Comparison of ENCODE assay signal across 8 mouse cellular contexts in genomic region chr10:76237341-76238225, GRCm38 (mm10). TPM values are rescaled to one million over a fixed set of nuclear protein-coding genes. Genes with fewer than 3 reads are reported as not detected.
A peak's percentile ranks its signal among the peaks of the same experiment; 100 is the strongest.
DNase-seq lines count a peak whose midpoint lies in the region; ATAC-seq and TF ChIP-seq lines count a peak whose summit lies in the region.

Gene Prmt2, minus strand, starts transcription at chr10:76237865.

- peak; percentile 90 for DNase-seq in G1E (ENCODE audit: low spot score)
- peak; percentile 85 to 91 for DNase-seq in cerebellum, adult 18-20 months
- peak; percentile 87 to 93 for DNase-seq in heart, postnatal 36 days
- peak; percentile 88 to 91 for DNase-seq in layer of hippocampus, adult 2 months (ENCODE audit: low spot score in 2 of 2)
- DNase-seq in lung, embryonic 14.5 days, result peak; percentile 97
- DNase-seq in thymus, adult 2 months, result peak; percentile 88

- WGBS in forebrain, embryonic 16.5 days, result under 1% methylated on average over 45 of the region's 47 CpGs
- 1% methylated on average over 47 of the region's 47 CpGs for WGBS in lung, embryonic 14.5 days
- under 1% methylated on average over 47 of the region's 47 CpGs for WGBS in olfactory bulb, adult 2 months
- 2% methylated on average over 47 of the region's 47 CpGs for WGBS in thymus, adult 2 months

- no peaks in the 10 kb centered on the region for H3K27me3 ChIP-seq in G1E (ENCODE audit: insufficient read depth, low read length)
- no peaks in the 10 kb centered on the region for H3K27me3 ChIP-seq in forebrain, embryonic 16.5 days (replicated peaks; ENCODE audit: control insufficient read depth, insufficient read depth, low read length)
- H3K27me3 ChIP-seq in lung, embryonic 14.5 days (ENCODE audit: insufficient read depth, low read length), result no peaks in the 10 kb centered on the region
- no peaks in the 10 kb centered on the region for H3K27me3 ChIP-seq in thymus, adult 2 months (ENCODE audit: control insufficient read depth, insufficient read depth, low read length)

- peak within 1 kb of the TSS; percentile 77 for H3K4me3 ChIP-seq in G1E (ENCODE audit: low read depth, low read length)
- peak within 1 kb of the TSS; percentile 85 for H3K4me3 ChIP-seq in forebrain, embryonic 16.5 days (replicated peaks; ENCODE audit: low read length)
- H3K4me3 ChIP-seq in layer of hippocampus, adult 2 months, result peak within 1 kb of the TSS; percentile 99
- H3K4me3 ChIP-seq in lung, embryonic 14.5 days (ENCODE audit: low read depth, low read length), result peak within 1 kb of the TSS; percentile 74
- H3K4me3 ChIP-seq in olfactory bulb, adult 2 months (ENCODE audit: insufficient read depth, low read depth, low read length), result peak within 1 kb of the TSS; percentile 93
- peak within 1 kb of the TSS; percentile 81 for H3K4me3 ChIP-seq in thymus, adult 2 months (ENCODE audit: control insufficient read depth, insufficient read depth, low read length)

- H3K4me2 ChIP-seq in forebrain, embryonic 16.5 days (ENCODE audit: low read length), result peak within 1 kb of the TSS; percentile 57
- H3K4me2 ChIP-seq in lung, embryonic 14.5 days, result peak within 1 kb of the TSS; percentile 80

- TF ChIP-seq CTCF in G1E (IDR thresholded peaks at IDR 0.05; ENCODE audit: low read depth, low read length), result no peak
- peak; percentile 57 for TF ChIP-seq CTCF in layer of hippocampus, adult 2 months (conservative IDR thresholded peaks at IDR 0.05)
- peak; percentile 41 for TF ChIP-seq CTCF in lung, embryonic 14.5 days (IDR thresholded peaks at IDR 0.05; ENCODE audit: low read depth)
- TF ChIP-seq CTCF in olfactory bulb, adult 2 months (IDR thresholded peaks at IDR 0.05; ENCODE audit: insufficient read depth, low read depth, low read length), result no peak
- peak; percentile 57; the same call in 1 of the 2 replicates for TF ChIP-seq CTCF in thymus, adult 2 months (IDR thresholded peaks at IDR 0.05; ENCODE audit: borderline replicate concordance, control insufficient read depth, extremely low read depth, insufficient read depth, low read length, poor library complexity)

- H3K9ac ChIP-seq in forebrain, embryonic 16.5 days (replicated peaks; ENCODE audit: low read depth, low read length), result peak within 1 kb of the TSS; percentile 95
- H3K9ac ChIP-seq in lung, embryonic 14.5 days, result peak within 1 kb of the TSS; percentile 65

- peak; percentile 90 for ATAC-seq in G1E (ENCODE audit: extremely low read depth, insufficient number of reproducible peaks, low FRiP score, poor library complexity, severe bottlenecking)
- ATAC-seq in forebrain, embryonic 16.5 days, result peak; percentile 98
- ATAC-seq in lung, embryonic 14.5 days (ENCODE audit: insufficient read depth), result peak; percentile 98

- intact Hi-C loops in heart, postnatal 36 days (cut with DNase I), result no loop called here

- TF ChIP-seq POLR2A in olfactory bulb, adult 2 months (IDR thresholded peaks at IDR 0.05; ENCODE audit: insufficient read depth, low read depth, low read length), result peak; percentile 64; the same call in 1 of the 2 replicates
- no peak; the same call in 1 of the 2 replicates for TF ChIP-seq POLR2A in thymus, adult 2 months (IDR thresholded peaks at IDR 0.05; ENCODE audit: control insufficient read depth, extremely low read depth, insufficient read depth, low read length, poor library complexity)

- peak within 1 kb of the TSS; percentile 86 for H3K27ac ChIP-seq in forebrain, embryonic 16.5 days (ENCODE audit: low read length)
- H3K27ac ChIP-seq in layer of hippocampus, adult 2 months, result peak within 1 kb of the TSS; percentile 87
- H3K27ac ChIP-seq in lung, embryonic 14.5 days (ENCODE audit: low read depth), result peak within 1 kb of the TSS; percentile 90
- H3K27ac ChIP-seq in olfactory bulb, adult 2 months (ENCODE audit: insufficient read depth, low read depth, low read length), result peak within 1 kb of the TSS; percentile 16; the same call in 1 of the 2 replicates
- H3K27ac ChIP-seq in thymus, adult 2 months (ENCODE audit: control insufficient read depth, insufficient read depth, low read length), result 0 out of 2 replicates have a peak within 1 kb of the TSS, but pooled peaks have one; percentile 12

- H3K9me3 ChIP-seq in G1E (replicated peaks), result no peaks in the 10 kb centered on the region
- H3K9me3 ChIP-seq in forebrain, embryonic 16.5 days (ENCODE audit: control insufficient read depth, low read length), result no peaks in the 10 kb centered on the region
- H3K9me3 ChIP-seq in lung, embryonic 14.5 days (ENCODE audit: low read depth, low read length), result no peaks in the 10 kb centered on the region

- H3K36me3 ChIP-seq in G1E (replicated peaks), result no peaks in the 10 kb centered on the region
- no peaks in the 10 kb centered on the region; the same call in 1 of the 2 replicates for H3K36me3 ChIP-seq in forebrain, embryonic 16.5 days (ENCODE audit: control insufficient read depth, insufficient read depth)
- no peaks in the 10 kb centered on the region for H3K36me3 ChIP-seq in lung, embryonic 14.5 days (ENCODE audit: insufficient read depth)
- H3K36me3 ChIP-seq in thymus, adult 2 months (ENCODE audit: control insufficient read depth, insufficient read depth, low read length), result no peaks in the 10 kb centered on the region

- peaks cover 14% of the 10 kb centered on the region for H3K4me1 ChIP-seq in G1E (ENCODE audit: insufficient read depth, low read depth, low read length)
- peaks cover 17% of the 10 kb centered on the region for H3K4me1 ChIP-seq in forebrain, embryonic 16.5 days (replicated peaks; ENCODE audit: control insufficient read depth, insufficient read depth, low read length)
- no peaks in the 10 kb centered on the region for H3K4me1 ChIP-seq in lung, embryonic 14.5 days (ENCODE audit: insufficient read depth)
- peaks cover 6% of the 10 kb centered on the region; the same call in 1 of the 2 replicates for H3K4me1 ChIP-seq in olfactory bulb, adult 2 months (ENCODE audit: control insufficient read depth, insufficient read depth, low read length)
- no peaks in the 10 kb centered on the region for H3K4me1 ChIP-seq in thymus, adult 2 months (replicated peaks; ENCODE audit: control insufficient read depth, insufficient read depth, low read length)

RNA-seq across cellular contexts. Expression of gene Prmt2, which starts in this region (rescaled TPM):
- total RNA-seq in G1E (2014; fragmentation: Nextera tagmentation), result 2.1 and 2.2 TPM in 2 replicates
- total RNA-seq in G1E (2017), result 2.9 and 4.1 TPM in 2 replicates
- polyA plus RNA-seq in G1E (2012), result 1.0 and 1.4 TPM in 2 replicates
- polyA plus RNA-seq in forebrain, embryonic 16.5 days (2015; fragmentation: Nextera tagmentation; extraction: Ambion mirVana), result 282 and 309 TPM in 2 replicates
- 10 to 100 TPM; 10.9 to 12.3 TPM for total RNA-seq in heart, postnatal 36 days (2021)
- total RNA-seq in layer of hippocampus, adult 2 months (2021), result 10 to 100 TPM; 72.2 to 75.3 TPM
- polyA plus RNA-seq in lung, embryonic 14.5 days (2014; fragmentation: Nextera tagmentation; extraction: Ambion mirVana), result 44.6 and 45.0 TPM in 2 replicates
- polyA plus RNA-seq in olfactory bulb, adult 2 months (2012; ENCODE audit: insufficient read depth, insufficient read length, low replicate concordance, missing spikeins), result not detected in 2 replicates
- polyA plus RNA-seq in thymus, adult 2 months (2012; rRNA removed), result 18.6 and 25.0 TPM in 2 replicates

Comparison
In these comparisons a context has a peak if more than half of its experiments do, and no peak if none do; other contexts are left out.
1. Peak in every context shown above with its lines: DNase-seq, ATAC-seq, H3K4me3 ChIP-seq and H3K27ac ChIP-seq.
2. RNA of gene Prmt2 (total RNA-seq): 72.2 to 75.3 TPM in layer of hippocampus, adult 2 months; 10.9 to 12.3 TPM in heart, postnatal 36 days and 2.1 to 4.1 TPM in G1E; every median in the first group is over 4 times any median in the second.
3. CTCF ChIP-seq: peak in layer of hippocampus, adult 2 months (single experiment), lung, embryonic 14.5 days (single experiment) and thymus, adult 2 months (single experiment); none in G1E (single experiment) and olfactory bulb, adult 2 months (single experiment).
4. H3K27ac ChIP-seq: peak in every context shown above with its lines; median percentile 90 in lung, embryonic 14.5 days; 87 in layer of hippocampus, adult 2 months; 86 in forebrain, embryonic 16.5 days; 16 in olfactory bulb, adult 2 months; 12 in thymus, adult 2 months.